Mouse (Mus musculus) stomach, postnatal 0 days (tissue): ENCODE measurements around the gene Upk2.

Experiments
- CTCF ChIP-seq: IDR thresholded peaks from 2 replicates; pipeline ENCODE4 v1.5.1; 2016; ENCODE audit warnings: antibody characterized with exemption, low read depth, mild to moderate bottlenecking, moderate library complexity
- EP300 ChIP-seq: optimal IDR thresholded peaks from 2 replicates; pipeline ENCODE3; 2016; ENCODE audit warnings: antibody characterized with exemption

DNA sequence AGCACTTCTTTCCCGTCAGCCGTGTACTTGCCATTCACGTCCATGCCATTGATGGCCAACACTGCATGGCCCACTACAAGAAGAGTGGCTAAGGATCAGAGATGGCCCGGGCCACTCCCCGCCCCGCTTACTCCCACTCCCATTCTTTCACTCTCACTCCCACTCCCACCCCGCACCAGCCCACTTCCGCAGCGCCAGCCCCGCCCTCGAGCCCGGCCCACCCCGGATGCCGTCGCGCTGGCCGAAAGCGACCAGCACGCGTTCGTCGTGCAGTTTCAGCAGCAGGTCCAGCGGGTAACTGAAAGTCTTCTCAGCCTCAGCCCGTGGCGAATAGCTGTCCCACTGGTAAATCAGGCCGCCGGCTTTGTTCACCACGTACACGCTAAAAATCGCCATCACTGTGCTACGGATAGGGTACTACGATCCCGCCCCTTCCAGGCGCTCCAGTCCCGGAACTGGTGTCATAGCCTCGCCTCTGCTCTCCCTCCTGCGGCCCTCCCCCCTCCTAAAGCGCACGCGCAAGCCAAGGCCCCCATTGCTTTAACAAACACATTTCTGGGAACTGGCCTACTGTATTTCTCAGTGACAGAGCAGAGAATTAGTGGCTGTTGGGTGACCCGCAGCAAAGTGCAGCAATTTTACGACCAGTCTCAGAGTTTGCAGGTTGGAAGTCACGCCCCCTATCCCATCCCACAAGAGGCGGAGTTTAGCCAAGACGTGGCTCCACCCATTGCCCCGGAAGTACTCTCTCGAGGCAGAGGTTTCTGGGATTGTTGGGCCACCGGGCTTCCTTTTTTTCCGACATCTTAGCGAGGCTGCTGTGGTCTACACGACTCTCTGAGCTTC is 47.6 kb downstream of the Upk2 start, which contains the start of the genes Rps25 and Trappc4:
- no peak for TF ChIP-seq CTCF
- peak; percentile 80 for TF ChIP-seq EP300
